Mouse (Mus musculus) forebrain, embryonic 14.5 days (tissue): Measurements from ENCODE around the gene Wdr45. TPM values are rescaled to one million over a fixed set of nuclear protein-coding genes. Genes with fewer than 3 reads are reported as not detected.
"Not testable (repeated sequence)": the region's sequence is repeated elsewhere in the genome, so short reads cannot be mapped to it uniquely, and the experiment has no call there.

ENCODE experiments used
- ATAC-seq: fragments of 200-750 bp; cut with Nextera tagmentation; 2 replicates; pipeline ENCODE4 v1.8.0; 2017; ENCODE audit warnings: mild to moderate bottlenecking, moderate library complexity
- DNase-seq: peaks from one replicate; pipeline ENCODE4 v3.0.0-alpha.2; 2015; ENCODE audit warnings: low spot score
- H3K27ac ChIP-seq: fragments of 300-500 bp; sonication (generic); 2 replicates; pipeline ENCODE4 v1.5.1; 2014; ENCODE audit warnings: low read depth, mild to moderate bottlenecking, control low read depth, low read length, moderate library complexity
- H3K27me3 ChIP-seq: fragments of 300-500 bp; sonication (generic); replicated peaks from 2 replicates; pipeline ENCODE4 v1.6.1; 2014; ENCODE audit warnings: low read length, control low read depth, mixed read lengths; ENCODE audit not compliant: control insufficient read depth, insufficient read depth
- H3K36me3 ChIP-seq: fragments of 300-500 bp; sonication (generic); 2 replicates; pipeline ENCODE4 v1.6.1; 2014; ENCODE audit warnings: low read length, control low read depth; ENCODE audit not compliant: control insufficient read depth, insufficient read depth
- H3K4me1 ChIP-seq: fragments of 300-500 bp; sonication (generic); 2 replicates; pipeline ENCODE4 v1.6.1; 2014; ENCODE audit warnings: antibody characterized with exemption, low read length, control low read depth; ENCODE audit not compliant: control insufficient read depth, insufficient read depth
- H3K4me2 ChIP-seq: fragments of 300-500 bp; sonication (generic); 2 replicates; pipeline ENCODE4 v1.6.1; 2014; ENCODE audit warnings: mild to moderate bottlenecking, control low read depth, low read length
- H3K4me3 ChIP-seq: fragments of 300-500 bp; sonication (generic); 2 replicates; pipeline ENCODE4 v1.5.1; 2014; ENCODE audit warnings: low read depth, low read length, control low read depth
- H3K9ac ChIP-seq: fragments of 300-500 bp; sonication (generic); 2 replicates; pipeline ENCODE4 v1.6.1; 2014; ENCODE audit warnings: mild to moderate bottlenecking, low read length, control low read depth, moderate library complexity
- H3K9me3 ChIP-seq: fragments of 300-500 bp; sonication (generic); replicated peaks from 2 replicates; pipeline ENCODE4 v1.6.1; 2016; ENCODE audit warnings: low read length, control low read depth, mixed read lengths; ENCODE audit not compliant: control insufficient read depth
- WGBS: fragments of 180-500 bp; shearing (Covaris S2); extraction: QIAGEN DNeasy Blood & Tissue Kit; methylation state at CpG from one replicate; pipeline ENCODE4 v1.1.7; 2014; 5-methylcytosine and 5-hydroxymethylcytosine counted together
- polyA plus RNA-seq: library from polyadenylated mRNA; unstranded; fragments of >200 nt; fragmentation: Nextera tagmentation; extraction: Ambion mirVana; gene quantifications from 2 replicates; pipeline ENCODE4 v1.2.1, GENCODE M21; 2014

The Wdr45 gene
- polyA plus RNA-seq, 1 experiment from 2014 or later = 30.2 TPM

GRCm38 (mm10) chrX:7696520-7696919 is 17.6 kb upstream of the Wdr45 start:
- no peak overlapping the region for H3K9ac ChIP-seq
- 50% methylated on average over 6 of the region's 6 CpGs for WGBS

GRCm38 (mm10) chrX:7696954-7697381 is 17.2 kb upstream of the Wdr45 start, which contains the start of gene Gpkow:
Gene Gpkow, plus strand, starts transcription at chrX:7697131.
- H3K27me3 ChIP-seq = no peaks in the 10 kb centered on the region
- H3K9me3 ChIP-seq = no peaks in the 10 kb centered on the region
- peak within 1 kb of the TSS; percentile 56 for H3K9ac ChIP-seq
- DNase-seq (peak; percentile 98), ATAC-seq (peak; percentile 98)
- peaks cover 10% of the 10 kb centered on the region; the same call in 1 of the 2 replicates for H3K36me3 ChIP-seq
- H3K4me2 ChIP-seq = peak within 1 kb of the TSS; percentile 58
- 27% methylated on average over 33 of the region's 33 CpGs for WGBS
- no peak within 1 kb of the TSS for H3K27ac ChIP-seq
- H3K4me3 ChIP-seq = peak within 1 kb of the TSS; percentile 48
- no peaks in the 10 kb centered on the region for H3K4me1 ChIP-seq

More at GRCm38 (mm10) chrX:7696520-7696919, 17.6 kb upstream of the Wdr45 start:
- no peaks in the 10 kb centered on the region for H3K4me1 ChIP-seq
- H3K9me3 ChIP-seq = no peaks in the 10 kb centered on the region
- no peak; the same call in 1 of the 2 replicates for ATAC-seq
- peaks cover 8% of the 10 kb centered on the region; the same call in 1 of the 2 replicates for H3K36me3 ChIP-seq
- no peaks in the 10 kb centered on the region for H3K27me3 ChIP-seq
- H3K27ac ChIP-seq = no peak overlapping the region
- H3K4me2 ChIP-seq = peak overlapping the region; percentile 39
- no peak overlapping the region for H3K4me3 ChIP-seq
- DNase-seq = no peak

GRCm38 (mm10) chrX:7713764-7714134 is 384 bp upstream of the Wdr45 start:
- ATAC-seq, DNase-seq, H3K36me3 ChIP-seq, H3K27ac ChIP-seq, H3K27me3 ChIP-seq, H3K9me3 ChIP-seq, H3K4me1 ChIP-seq: not testable (repeated sequence)
- WGBS = 56% methylated on average over 5 of the region's 12 CpGs
- Histone ChIP-seq H3K9ac (peak overlapping the region; percentile 53), H3K4me2 (peak overlapping the region; percentile 45), H3K4me3 (peak overlapping the region; percentile 28)

GRCm38 (mm10) chrX:7716058-7716457 is 1.9 kb downstream of the Wdr45 start:
- DNase-seq, H3K9ac ChIP-seq, H3K4me1 ChIP-seq, H3K36me3 ChIP-seq, H3K27me3 ChIP-seq, ATAC-seq, H3K4me2 ChIP-seq, H3K4me3 ChIP-seq, H3K27ac ChIP-seq, H3K9me3 ChIP-seq: not testable (repeated sequence)
- 50% methylated on average over 1 of the region's 1 CpGs for WGBS

- H3K9me3 ChIP-seq = no peaks in the 10 kb centered on the region
- H3K4me1 ChIP-seq = no peaks in the 10 kb centered on the region
- DNase-seq (peak; percentile 84), ATAC-seq (peak; percentile 92)
- H3K9ac ChIP-seq = peak within 1 kb of the TSS; percentile 65
- peak within 1 kb of the TSS; percentile 44 for H3K4me3 ChIP-seq
- H3K27me3 ChIP-seq = no peaks in the 10 kb centered on the region
- peak within 1 kb of the TSS; percentile 88 for H3K27ac ChIP-seq
- WGBS = 34% methylated on average over 22 of the region's 22 CpGs
- 0 out of 2 replicates have a peak, but pooled peaks cover 4% of the 10 kb centered on the region for H3K36me3 ChIP-seq
- H3K4me2 ChIP-seq = peak within 1 kb of the TSS; percentile 61
These were observed 7.6 kb downstream of the Wdr45 start, which contains the start of gene Gm45208 for GRCm38 (mm10) chrX:7721514-7722281. Gene Gm45208, plus strand, starts transcription at chrX:7722245.

GRCm38 (mm10) chrX:7722282-7722611 is 8.1 kb downstream of the Wdr45 start:
- DNase-seq = no peak

GRCm38 (mm10) chrX:7722691-7723090 is 8.6 kb downstream of the Wdr45 start:
- Histone ChIP-seq H3K4me2 (peak overlapping the region; percentile 61), H3K27me3 (no peaks in the 10 kb centered on the region), H3K4me3 (peak overlapping the region; percentile 44), H3K36me3 (0 out of 2 replicates have a peak, but pooled peaks cover 7% of the 10 kb centered on the region), H3K4me1 (no peaks in the 10 kb centered on the region), H3K9ac (peak overlapping the region; percentile 65), H3K27ac (no peak overlapping the region), H3K9me3 (no peaks in the 10 kb centered on the region)
- ATAC-seq = no peak
- 35% methylated on average over 4 of the region's 4 CpGs for WGBS
- DNase-seq = no peak

More at GRCm38 (mm10) chrX:7722282-7722611, 8.1 kb downstream of the Wdr45 start:
- no peak for ATAC-seq
- 48% methylated on average over 11 of the region's 11 CpGs for WGBS
- Histone ChIP-seq H3K36me3 (0 out of 2 replicates have a peak, but pooled peaks cover 7% of the 10 kb centered on the region), H3K4me2 (peak overlapping the region; percentile 61), H3K4me1 (no peaks in the 10 kb centered on the region), H3K9me3 (no peaks in the 10 kb centered on the region), H3K27me3 (no peaks in the 10 kb centered on the region), H3K4me3 (peak overlapping the region; percentile 44), H3K9ac (peak overlapping the region; percentile 65), H3K27ac (no peak overlapping the region)

- no peak for DNase-seq
- no peak for ATAC-seq
These were observed 10.0 kb downstream of the Wdr45 start for GRCm38 (mm10) chrX:7724135-7724534.

GRCm38 (mm10) chrX:7725841-7726240 is 11.7 kb downstream of the Wdr45 start:
- 85% methylated on average over 12 of the region's 12 CpGs for WGBS
- Histone ChIP-seq H3K4me2 (no peak overlapping the region), H3K9me3 (no peaks in the 10 kb centered on the region), H3K4me3 (no peak overlapping the region), H3K4me1 (no peaks in the 10 kb centered on the region; the same call in 1 of the 2 replicates), H3K36me3 (0 out of 2 replicates have a peak, but pooled peaks cover 7% of the 10 kb centered on the region), H3K27me3 (no peaks in the 10 kb centered on the region), H3K9ac (no peak overlapping the region), H3K27ac (no peak overlapping the region)
- DNase-seq (no peak), ATAC-seq (no peak)

More at GRCm38 (mm10) chrX:7724135-7724534, 10.0 kb downstream of the Wdr45 start:
- Histone ChIP-seq H3K27me3 (no peaks in the 10 kb centered on the region), H3K27ac (no peak overlapping the region), H3K4me1 (no peaks in the 10 kb centered on the region; the same call in 1 of the 2 replicates), H3K9me3 (no peaks in the 10 kb centered on the region), H3K36me3 (0 out of 2 replicates have a peak, but pooled peaks cover 7% of the 10 kb centered on the region), H3K9ac (no peak overlapping the region), H3K4me3 (no peak overlapping the region), H3K4me2 (no peak overlapping the region)
- WGBS = 85% methylated on average over 7 of the region's 7 CpGs
